Mouse (Mus musculus) adrenal gland, postnatal 0 days (tissue): Measurements from ENCODE around the gene Zfp978. TPM values are rescaled to one million over a fixed set of nuclear protein-coding genes. Genes with fewer than 3 reads are reported as not detected.

Experiments used
- polyA plus RNA-seq: library from polyadenylated mRNA; unstranded; fragments of >200 nt; fragmentation: Nextera tagmentation; extraction: Ambion mirVana; gene quantifications from 2 replicates; pipeline ENCODE4 v1.2.1, GENCODE M21; 2015

Gene Zfp978
- 0.15 and 0.25 TPM in 2 replicates for polyA plus RNA-seq

DNA sequence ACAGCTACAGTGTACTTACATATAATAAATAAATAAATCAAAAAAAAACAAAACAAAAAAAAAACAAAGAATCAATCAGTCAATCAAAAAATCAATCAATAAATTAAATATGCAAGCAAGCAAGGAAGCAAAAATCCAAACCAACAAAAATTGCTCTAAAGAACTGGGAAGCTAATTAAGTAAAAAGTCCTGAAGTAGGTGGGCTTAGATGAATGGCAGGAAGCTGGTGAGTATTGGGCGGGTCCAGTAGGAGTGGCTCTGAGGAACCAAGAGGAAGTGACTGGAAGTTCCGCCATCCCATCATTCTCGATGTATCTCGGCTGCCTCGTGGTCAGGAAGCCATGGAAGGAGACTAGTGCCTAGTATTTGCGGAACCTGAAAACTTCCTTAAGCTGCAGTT lies at the start of gene Zfp978:
Zfp978 (plus strand) TSS at position 301 of the 400 bp plus-strand sequence.

Other genes starting within 250 kb of the Zfp978 start
- 10.3 and 17.2 TPM in 2 replicates for gene Zfp991, start 229.3 kb upstream of the Zfp978 start, polyA plus RNA-seq
- gene Zfp988, start 55.6 kb upstream of the Zfp978 start, polyA plus RNA-seq = not detected in 2 replicates
- 6.6 and 7.2 TPM in 2 replicates for gene Zfp982, start 131.1 kb downstream of the Zfp978 start, polyA plus RNA-seq
- 0.54 and 0.76 TPM in 2 replicates for gene Gm16503, start 178.9 kb downstream of the Zfp978 start, polyA plus RNA-seq
- 0.14 and 0.35 TPM in 2 replicates for gene Zfp985, start 192.0 kb downstream of the Zfp978 start, polyA plus RNA-seq